20 mouse cellular contexts compared by ENCODE assay signal in the genomic region with DNA sequence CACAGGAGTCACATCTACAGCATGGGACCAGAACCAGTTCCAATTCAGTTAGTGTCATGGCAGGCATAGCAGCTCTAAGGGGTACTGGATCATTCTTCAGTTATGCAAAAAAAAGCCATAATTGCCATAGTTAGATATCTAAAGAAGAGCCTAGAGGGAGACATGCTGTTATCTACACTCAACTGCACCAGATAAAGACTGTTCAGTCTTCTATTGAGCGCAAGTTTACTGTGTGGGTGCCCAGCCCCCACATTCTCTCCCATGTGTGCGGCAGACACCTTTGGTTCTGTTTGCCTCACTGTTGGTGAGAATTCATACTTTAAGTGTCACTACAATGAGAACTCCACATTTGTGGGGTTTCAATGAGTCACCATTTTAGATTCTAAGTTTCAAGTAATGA.
DNase-seq lines count a peak whose midpoint lies in the region; ATAC-seq and TF ChIP-seq lines count a peak whose summit lies in the region.
"Had no signal": no experiment of that assay in that cellular context is flagged by ENCODE, and none has a peak within 500 bp of the region (broad histone marks: within the 10 kb centered on the region; RNA-seq: fewer than 3 reads in every experiment).

No protein-coding gene starts in this region.

- no peak overlapping the region for H3K4me3 ChIP-seq in hindbrain, embryonic 13.5 days
- no peak overlapping the region for H3K4me3 ChIP-seq in hindbrain, embryonic 14.5 days (replicated peaks; ENCODE audit: low read length)
- H3K4me3 ChIP-seq in midbrain, embryonic 15.5 days: no peak overlapping the region
- no peak overlapping the region for H3K4me3 ChIP-seq in midbrain, embryonic 10.5 days
- no peak overlapping the region for H3K4me3 ChIP-seq in liver, embryonic 14.5 days (ENCODE audit: insufficient read depth in 1 of 2, low read depth in 2 of 2, low read length in 2 of 2)
- H3K4me3 ChIP-seq: forebrain, embryonic 10.5 days; gastrocnemius, adult 2 months; hindbrain, embryonic 12.5 days had no signal

- H3K4me2 ChIP-seq in hindbrain, embryonic 13.5 days: no peak overlapping the region
- H3K4me2 ChIP-seq in hindbrain, embryonic 14.5 days (replicated peaks): no peak overlapping the region
- H3K4me2 ChIP-seq in midbrain, embryonic 15.5 days: no peak overlapping the region
- no peak overlapping the region for H3K4me2 ChIP-seq in liver, embryonic 14.5 days (ENCODE audit: low read depth)
- H3K4me2 ChIP-seq: heart, embryonic 11.5 days; hindbrain, embryonic 12.5 days had no signal

- no peak for ATAC-seq in hindbrain, embryonic 13.5 days (ENCODE audit: low FRiP score)
- ATAC-seq in hindbrain, embryonic 14.5 days (ENCODE audit: low FRiP score): no peak
- no peak for ATAC-seq in midbrain, embryonic 15.5 days (replicated peaks)
- ATAC-seq in liver, embryonic 14.5 days (ENCODE audit: insufficient read depth): 0 out of 2 replicates have a peak, but pooled peaks have one; percentile 35
- ATAC-seq: CD4-positive, CD25-positive, alpha-beta regulatory T cell, adult 4 months; inflammation-experienced regulatory T-cells, adult 6 months had no signal

- no peak for TF ChIP-seq EP300 in liver, embryonic 14.5 days (IDR thresholded peaks at IDR 0.05; ENCODE audit: low read depth)

- WGBS in hindbrain, embryonic 13.5 days: 96% methylated on average over 2 of the region's 2 CpGs
- 96% methylated on average over 2 of the region's 2 CpGs for WGBS in hindbrain, embryonic 14.5 days
- WGBS in midbrain, embryonic 15.5 days: 92% methylated on average over 2 of the region's 2 CpGs
- 93% methylated on average over 2 of the region's 2 CpGs for WGBS in midbrain, embryonic 10.5 days
- WGBS in liver, embryonic 14.5 days (ENCODE audit: insufficient replicate concordance): 48% methylated on average over 2 of the region's 2 CpGs

- DNase-seq in hindbrain, embryonic 14.5 days (ENCODE audit: low spot score): no peak
- no peak for DNase-seq in midbrain, embryonic 10.5 days (ENCODE audit: low spot score)
- no peak for DNase-seq in liver, embryonic 14.5 days (ENCODE audit: low read depth in 3 of 3, low spot score in 3 of 3)
- DNase-seq in adipocyte (ENCODE audit: low spot score): no peak
- DNase-seq: adrenal gland, adult 8-10 months; adrenal gland, postnatal 25 days; cerebellum, adult 18-20 months; cerebellum, adult 9-10 months; cerebellum, postnatal 14 days; gastrocnemius, adult 2 months; gastrocnemius, postnatal 14 days; heart, adult 11 months had no signal

- H3K27ac ChIP-seq in hindbrain, embryonic 13.5 days: peak overlapping the region; percentile 60; the same call in 1 of the 2 replicates
- no peak overlapping the region for H3K27ac ChIP-seq in hindbrain, embryonic 14.5 days
- H3K27ac ChIP-seq in midbrain, embryonic 15.5 days: peak overlapping the region; percentile 70
- H3K27ac ChIP-seq in midbrain, embryonic 10.5 days (replicated peaks): no peak overlapping the region
- no peak overlapping the region for H3K27ac ChIP-seq in liver, embryonic 14.5 days
- H3K27ac ChIP-seq: forebrain, embryonic 10.5 days; gastrocnemius, adult 2 months; hindbrain, embryonic 12.5 days; hindbrain, postnatal 0 days had no signal

- peaks cover 6% of the 10 kb centered on the region; the same call in 1 of the 2 replicates for H3K4me1 ChIP-seq in hindbrain, embryonic 13.5 days (replicated peaks)
- 0 out of 2 replicates have a peak, but pooled peaks cover 5% of the 10 kb centered on the region for H3K4me1 ChIP-seq in hindbrain, embryonic 14.5 days (replicated peaks; ENCODE audit: control insufficient read depth, insufficient read depth, low read length)
- peaks cover 11% of the 10 kb centered on the region; the same call in 1 of the 2 replicates for H3K4me1 ChIP-seq in midbrain, embryonic 15.5 days
- H3K4me1 ChIP-seq in midbrain, embryonic 10.5 days: peaks cover 7% of the 10 kb centered on the region
- peaks cover 3 to 15% of the 10 kb centered on the region in 2 experiments; a peak in 2 of 4 replicates for H3K4me1 ChIP-seq in liver, embryonic 14.5 days (replicated peaks; ENCODE audit: control insufficient read depth in 2 of 2, insufficient read depth in 2 of 2, low read length in 1 of 2)
- H3K4me1 ChIP-seq: hindbrain, embryonic 12.5 days had no signal

- H3K36me3 ChIP-seq in hindbrain, embryonic 13.5 days: no peaks in the 10 kb centered on the region
- H3K36me3 ChIP-seq in hindbrain, embryonic 14.5 days (replicated peaks; ENCODE audit: control insufficient read depth, insufficient read depth): no peaks in the 10 kb centered on the region
- no peaks in the 10 kb centered on the region for H3K36me3 ChIP-seq in midbrain, embryonic 15.5 days (replicated peaks)
- no peaks in the 10 kb centered on the region for H3K36me3 ChIP-seq in midbrain, embryonic 10.5 days
- H3K36me3 ChIP-seq in liver, embryonic 14.5 days (replicated peaks; ENCODE audit: control insufficient read depth, insufficient read depth, low read depth): no peaks in the 10 kb centered on the region
- H3K36me3 ChIP-seq: forebrain, embryonic 10.5 days; hindbrain, embryonic 12.5 days had no signal

- no peaks in the 10 kb centered on the region for H3K9me3 ChIP-seq in hindbrain, embryonic 13.5 days
- H3K9me3 ChIP-seq in hindbrain, embryonic 14.5 days (ENCODE audit: control insufficient read depth, low read length): no peaks in the 10 kb centered on the region
- H3K9me3 ChIP-seq in midbrain, embryonic 15.5 days: no peaks in the 10 kb centered on the region
- no peaks in the 10 kb centered on the region for H3K9me3 ChIP-seq in midbrain, embryonic 10.5 days (replicated peaks)
- H3K9me3 ChIP-seq in liver, embryonic 14.5 days (ENCODE audit: control insufficient read depth, low read length): no peaks in the 10 kb centered on the region
- H3K9me3 ChIP-seq: forebrain, embryonic 10.5 days; hindbrain, embryonic 12.5 days had no signal

- no peaks in the 10 kb centered on the region for H3K27me3 ChIP-seq in hindbrain, embryonic 13.5 days
- H3K27me3 ChIP-seq in hindbrain, embryonic 14.5 days (ENCODE audit: control insufficient read depth, insufficient read depth, low read length): no peaks in the 10 kb centered on the region
- no peaks in the 10 kb centered on the region for H3K27me3 ChIP-seq in midbrain, embryonic 15.5 days (replicated peaks)
- no peaks in the 10 kb centered on the region for H3K27me3 ChIP-seq in midbrain, embryonic 10.5 days (ENCODE audit: low read depth, poor library complexity, severe bottlenecking)
- no peaks in the 10 kb centered on the region for H3K27me3 ChIP-seq in liver, embryonic 14.5 days (ENCODE audit: control insufficient read depth, insufficient read depth, low read length)
- H3K27me3 ChIP-seq: hindbrain, embryonic 12.5 days had no signal

- no peak for TF ChIP-seq CTCF in liver, embryonic 14.5 days (IDR thresholded peaks at IDR 0.05; ENCODE audit: low read depth)

- no peak overlapping the region for H3K9ac ChIP-seq in hindbrain, embryonic 13.5 days
- no peak overlapping the region for H3K9ac ChIP-seq in hindbrain, embryonic 14.5 days
- H3K9ac ChIP-seq in midbrain, embryonic 15.5 days: no peak overlapping the region
- H3K9ac ChIP-seq in liver, embryonic 14.5 days (replicated peaks): no peak overlapping the region
- H3K9ac ChIP-seq: hindbrain, embryonic 12.5 days had no signal

Comparison
In these comparisons a context has a peak if more than half of its experiments do, and no peak if none do; other contexts are left out.
1. H3K27ac ChIP-seq: peak in hindbrain, embryonic 13.5 days (single experiment) and midbrain, embryonic 15.5 days (single experiment); none in hindbrain, embryonic 14.5 days (single experiment), midbrain, embryonic 10.5 days (single experiment) and liver, embryonic 14.5 days (single experiment).